Mouse (Mus musculus): ENCODE measurements around the gene Cep128.

DNA sequence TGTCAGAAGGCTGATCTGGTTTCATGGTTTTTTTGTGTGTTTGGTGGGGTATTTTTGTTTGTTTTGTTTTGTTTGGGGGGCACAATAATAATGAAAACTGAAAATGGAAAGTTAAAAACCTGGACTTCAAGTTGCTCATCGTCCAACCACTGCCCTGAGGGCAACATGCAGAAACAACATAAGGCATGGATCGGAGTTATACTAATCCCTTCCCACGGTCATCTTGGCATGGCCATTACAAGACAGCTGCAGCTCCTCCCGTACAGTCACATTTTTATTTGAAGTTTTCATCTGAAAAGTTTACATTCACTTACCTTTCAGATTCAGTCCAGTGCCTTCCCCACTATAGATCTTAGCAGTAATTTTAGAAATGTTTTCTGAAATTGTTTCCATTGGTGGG is 321.5 kb downstream of the Cep128 start:
- no peak for TF ChIP-seq CTCF (conservative IDR thresholded peaks at IDR 0.05; ENCODE audit: low read length)
- TF ChIP-seq NANOG (IDR thresholded peaks at IDR 0.05; ENCODE audit: borderline replicate concordance, low read length): no peak
- TF ChIP-seq POU5F1 (IDR thresholded peaks at IDR 0.05; ENCODE audit: borderline replicate concordance, low read length): no peak

Data from E14TG2a.4 (cell line).